Mouse (Mus musculus): Measurements from ENCODE around the gene Scaf4. TPM values are rescaled to one million over a fixed set of nuclear protein-coding genes. Genes with fewer than 3 reads are reported as not detected.
A peak's percentile ranks its signal among the peaks of the same experiment; 100 is the strongest.

The Scaf4 gene
- polyA plus RNA-seq, 1 experiment from 2014 or later, result 32.6 TPM

DNA sequence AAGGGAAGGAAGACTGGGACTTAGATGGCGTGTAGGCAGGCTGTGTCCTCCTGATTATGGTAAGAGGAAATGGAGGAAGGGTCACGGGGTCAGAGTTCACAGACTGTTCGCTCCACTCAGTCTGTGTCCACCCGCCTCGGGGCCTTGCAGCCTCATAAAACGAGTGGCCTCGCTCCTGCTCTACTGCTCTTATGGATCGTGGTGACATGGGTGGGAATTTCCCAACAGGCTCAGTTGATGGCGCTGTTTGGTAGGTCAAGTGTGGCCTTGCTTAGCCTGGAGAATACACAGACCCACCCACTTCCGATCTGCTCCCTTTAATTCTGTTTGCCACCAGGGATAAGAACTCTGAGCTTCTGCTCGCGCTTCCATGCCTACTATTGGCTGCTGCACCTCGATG, 96.8 kb downstream of the Scaf4 start:
- H3K9ac ChIP-seq, result no peak overlapping the region
- ATAC-seq (replicated peaks; ENCODE audit: low FRiP score), result peak; percentile 59
- no peak overlapping the region for H3K4me3 ChIP-seq (replicated peaks)
- no peaks in the 10 kb centered on the region for H3K36me3 ChIP-seq
- peaks cover 7% of the 10 kb centered on the region for H3K4me1 ChIP-seq
- WGBS, result 17% methylated on average over 13 of the region's 13 CpGs
- no peaks in the 10 kb centered on the region for H3K27me3 ChIP-seq
- H3K4me2 ChIP-seq, result peak overlapping the region; percentile 33
- no peaks in the 10 kb centered on the region for H3K9me3 ChIP-seq (replicated peaks)
- H3K27ac ChIP-seq, result no peak overlapping the region

DNA sequence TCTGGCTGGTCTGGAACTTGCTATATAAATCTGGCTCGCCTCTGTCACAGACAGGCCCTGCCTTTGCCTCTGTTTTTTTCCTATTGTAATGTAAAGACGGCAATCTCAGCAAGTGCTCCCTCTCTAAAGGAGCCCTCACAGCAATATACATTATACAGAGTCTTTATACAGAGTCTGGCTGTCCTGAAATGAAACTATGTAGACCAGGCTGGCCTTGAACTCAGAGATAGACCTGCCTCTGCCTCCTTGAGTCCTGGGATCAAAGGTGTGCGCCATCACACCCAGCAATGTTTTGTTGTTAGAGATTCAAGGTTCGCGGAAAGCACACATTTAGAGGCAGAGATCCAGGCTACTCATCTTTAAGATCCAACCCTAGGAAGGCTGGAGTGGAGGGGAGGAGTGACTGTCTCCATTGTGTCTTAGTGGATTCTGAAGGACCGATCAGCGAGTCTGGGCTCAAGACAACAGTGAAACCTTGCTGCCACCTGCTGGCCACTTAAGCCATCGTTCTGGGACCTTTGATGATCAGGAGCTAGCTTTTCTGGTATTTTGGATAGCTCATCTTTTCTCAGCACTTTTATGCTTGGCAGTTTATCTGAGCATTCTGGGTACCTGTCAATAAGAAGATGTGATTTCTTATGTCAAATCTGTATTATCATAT, 98.2 kb downstream of the Scaf4 start:
- Histone ChIP-seq H3K9me3 (replicated peaks) (no peaks in the 10 kb centered on the region), H3K27me3 (no peaks in the 10 kb centered on the region), H3K36me3 (no peaks in the 10 kb centered on the region), H3K4me2 (no peak overlapping the region), H3K4me1 (peaks cover 7% of the 10 kb centered on the region), H3K9ac (no peak overlapping the region), H3K27ac (no peak overlapping the region), H3K4me3 (replicated peaks) (no peak overlapping the region)
- WGBS, result 44% methylated on average over 8 of the region's 8 CpGs
- peak; percentile 59; the same call in 1 of the 2 replicates for ATAC-seq (replicated peaks; ENCODE audit: low FRiP score)

DNA sequence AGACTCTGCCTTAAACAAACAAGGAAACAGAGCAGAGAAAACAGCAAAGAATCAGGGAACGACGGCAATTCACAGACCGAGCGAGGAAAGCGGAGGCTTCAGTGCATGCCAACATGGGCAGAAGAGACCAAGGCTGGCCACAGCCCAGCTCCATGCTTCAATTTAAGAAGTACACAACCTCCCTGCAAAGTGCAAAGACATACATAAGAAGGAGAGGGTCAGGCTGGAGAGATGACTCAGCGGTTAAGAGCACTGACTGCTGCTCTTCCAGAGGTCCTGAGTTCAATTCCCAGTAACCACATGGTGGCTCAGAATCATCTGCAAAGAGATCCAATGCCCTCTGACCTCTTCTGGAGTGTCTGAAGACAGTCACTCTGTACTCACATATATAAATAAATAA, 100.2 kb downstream of the Scaf4 start:
- H3K36me3 ChIP-seq, result no peaks in the 10 kb centered on the region
- H3K4me2 ChIP-seq, result no peak overlapping the region
- no peak overlapping the region for H3K9ac ChIP-seq
- H3K4me3 ChIP-seq (replicated peaks), result no peak overlapping the region
- WGBS, result 68% methylated on average over 6 of the region's 6 CpGs
- ATAC-seq (replicated peaks; ENCODE audit: low FRiP score), result no peak
- H3K9me3 ChIP-seq (replicated peaks), result no peaks in the 10 kb centered on the region
- no peaks in the 10 kb centered on the region for H3K27me3 ChIP-seq
- H3K27ac ChIP-seq, result no peak overlapping the region
- peaks cover 7% of the 10 kb centered on the region for H3K4me1 ChIP-seq

DNA sequence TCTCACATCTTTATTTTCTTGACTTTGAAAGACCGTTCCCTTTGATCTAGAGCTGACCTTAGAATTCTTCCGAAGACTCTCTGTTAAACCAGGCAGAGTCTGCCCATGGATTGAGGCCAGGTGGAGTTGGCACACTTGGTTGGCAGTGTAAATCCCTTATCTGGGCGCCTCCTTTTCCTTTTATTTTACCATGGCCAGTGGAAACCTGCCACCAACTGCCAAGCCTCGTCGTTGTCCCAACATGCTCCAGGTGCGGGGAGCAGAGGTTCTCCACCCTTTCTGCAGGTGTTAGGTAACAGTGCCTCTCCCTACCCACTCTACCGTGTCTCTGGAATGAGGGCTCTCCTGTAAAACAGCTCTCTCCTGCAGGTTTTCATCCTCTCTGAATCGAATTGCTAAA, 102.6 kb downstream of the Scaf4 start:
- Histone ChIP-seq H3K4me1 (no peaks in the 10 kb centered on the region), H3K9ac (no peak overlapping the region), H3K9me3 (replicated peaks) (no peaks in the 10 kb centered on the region), H3K4me2 (no peak overlapping the region), H3K27me3 (0 out of 2 replicates have a peak, but pooled peaks cover 3% of the 10 kb centered on the region), H3K36me3 (no peaks in the 10 kb centered on the region), H3K27ac (no peak overlapping the region), H3K4me3 (replicated peaks) (no peak overlapping the region)
- no peak for ATAC-seq (replicated peaks; ENCODE audit: low FRiP score)
- WGBS, result 82% methylated on average over 8 of the region's 8 CpGs

DNA sequence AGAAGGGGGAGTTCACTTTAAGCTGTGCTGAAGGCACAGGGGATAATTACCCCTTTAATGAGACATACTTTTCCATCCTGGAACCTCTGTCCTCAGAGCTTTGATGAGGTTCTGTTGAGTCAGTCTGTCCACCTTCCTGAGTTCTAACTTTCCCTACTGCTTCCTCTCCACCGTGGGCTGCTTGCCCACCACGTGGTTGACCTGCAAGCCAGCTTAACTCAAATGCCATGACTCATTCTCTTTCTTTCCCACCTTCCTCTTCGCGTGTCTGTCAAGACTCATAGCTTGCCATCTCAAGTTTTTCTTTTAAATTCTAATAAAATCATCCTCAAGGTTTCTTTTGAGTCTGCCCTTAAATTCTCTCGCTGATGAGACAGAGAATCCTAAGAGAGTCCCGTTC, 103.3 kb downstream of the Scaf4 start:
- WGBS, result 83% methylated on average over 6 of the region's 6 CpGs
- Histone ChIP-seq H3K4me1 (no peaks in the 10 kb centered on the region), H3K36me3 (no peaks in the 10 kb centered on the region), H3K4me2 (no peak overlapping the region), H3K4me3 (replicated peaks) (no peak overlapping the region), H3K27ac (no peak overlapping the region), H3K9ac (no peak overlapping the region), H3K27me3 (0 out of 2 replicates have a peak, but pooled peaks cover 3% of the 10 kb centered on the region), H3K9me3 (replicated peaks) (no peaks in the 10 kb centered on the region)
- no peak for ATAC-seq (replicated peaks; ENCODE audit: low FRiP score)

DNA sequence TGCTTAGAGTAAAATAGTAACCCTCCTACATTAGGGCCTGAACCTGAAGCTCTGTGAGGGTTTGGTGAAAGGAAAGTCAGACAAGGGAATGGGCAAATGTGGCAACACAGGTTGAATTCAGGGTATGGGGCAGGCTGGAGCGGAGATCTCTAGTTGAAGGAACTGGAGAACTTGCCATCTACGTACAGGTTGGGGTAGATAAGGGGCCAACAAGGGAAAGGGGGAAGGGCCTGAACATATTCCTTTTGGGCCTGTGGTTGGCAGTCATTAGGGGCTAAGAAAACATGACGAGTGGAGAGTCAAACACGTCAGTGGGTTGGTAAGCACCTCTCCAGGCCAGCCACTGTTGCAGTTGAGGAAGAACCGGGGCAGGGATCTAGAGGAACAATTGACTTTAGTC, 104.4 kb downstream of the Scaf4 start:
- Histone ChIP-seq H3K9me3 (replicated peaks) (no peaks in the 10 kb centered on the region), H3K4me1 (no peaks in the 10 kb centered on the region), H3K36me3 (no peaks in the 10 kb centered on the region), H3K4me2 (no peak overlapping the region), H3K9ac (no peak overlapping the region), H3K4me3 (replicated peaks) (no peak overlapping the region), H3K27me3 (0 out of 2 replicates have a peak, but pooled peaks cover 3% of the 10 kb centered on the region), H3K27ac (no peak overlapping the region)
- 84% methylated on average over 5 of the region's 5 CpGs for WGBS
- ATAC-seq (replicated peaks; ENCODE audit: low FRiP score), result no peak

DNA sequence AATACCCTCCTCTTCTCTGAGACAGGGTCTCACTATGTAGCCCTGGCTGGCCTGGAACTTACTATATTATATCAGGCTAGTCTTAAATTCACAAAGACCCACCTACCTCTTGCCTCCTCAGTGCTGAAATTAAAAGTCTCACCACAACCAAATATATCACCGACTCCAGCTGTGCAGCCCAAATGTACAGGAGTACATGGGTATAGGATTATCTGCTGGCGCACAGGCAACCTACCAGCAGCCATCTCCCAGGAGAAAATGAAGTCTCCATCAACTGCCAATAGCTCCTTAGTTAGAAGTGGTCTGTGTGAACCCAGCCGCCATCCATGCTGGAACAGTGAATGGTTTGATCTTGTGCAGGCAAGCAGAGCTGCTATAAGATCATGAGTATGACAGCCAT, 105.9 kb downstream of the Scaf4 start:
- no peak overlapping the region for H3K27ac ChIP-seq
- ATAC-seq (replicated peaks; ENCODE audit: low FRiP score), result no peak
- H3K9me3 ChIP-seq (replicated peaks), result no peaks in the 10 kb centered on the region
- no peak overlapping the region for H3K9ac ChIP-seq
- 92% methylated on average over 3 of the region's 3 CpGs for WGBS
- H3K27me3 ChIP-seq, result 0 out of 2 replicates have a peak, but pooled peaks cover 3% of the 10 kb centered on the region
- no peak overlapping the region for H3K4me2 ChIP-seq
- H3K36me3 ChIP-seq, result no peaks in the 10 kb centered on the region
- H3K4me1 ChIP-seq, result no peaks in the 10 kb centered on the region
- H3K4me3 ChIP-seq (replicated peaks), result no peak overlapping the region

DNA sequence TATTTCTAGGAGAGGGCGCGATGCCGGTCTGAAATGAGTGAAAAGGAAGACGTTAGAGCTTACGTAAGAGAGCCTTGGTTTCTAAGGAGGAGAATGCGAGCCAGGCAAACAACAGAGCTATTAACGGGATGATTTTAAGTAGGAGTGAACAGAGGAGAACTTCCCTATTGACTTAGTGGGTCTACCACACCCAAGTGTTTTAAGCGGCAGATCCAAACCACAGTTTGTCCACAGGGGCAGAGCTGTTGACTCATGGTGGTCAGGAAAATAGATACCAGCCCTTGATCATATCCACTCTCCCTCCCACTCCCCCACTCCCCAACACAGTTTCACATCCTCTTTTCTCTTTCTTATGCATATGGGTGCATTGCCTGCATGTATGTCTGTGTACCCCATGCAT, 106.9 kb downstream of the Scaf4 start:
- Histone ChIP-seq H3K4me3 (replicated peaks) (no peak overlapping the region), H3K27ac (no peak overlapping the region), H3K4me2 (no peak overlapping the region), H3K27me3 (0 out of 2 replicates have a peak, but pooled peaks cover 3% of the 10 kb centered on the region), H3K9me3 (replicated peaks) (no peaks in the 10 kb centered on the region), H3K36me3 (no peaks in the 10 kb centered on the region), H3K9ac (no peak overlapping the region), H3K4me1 (no peaks in the 10 kb centered on the region)
- WGBS, result 81% methylated on average over 8 of the region's 8 CpGs
- no peak for ATAC-seq (replicated peaks; ENCODE audit: low FRiP score)

DNA sequence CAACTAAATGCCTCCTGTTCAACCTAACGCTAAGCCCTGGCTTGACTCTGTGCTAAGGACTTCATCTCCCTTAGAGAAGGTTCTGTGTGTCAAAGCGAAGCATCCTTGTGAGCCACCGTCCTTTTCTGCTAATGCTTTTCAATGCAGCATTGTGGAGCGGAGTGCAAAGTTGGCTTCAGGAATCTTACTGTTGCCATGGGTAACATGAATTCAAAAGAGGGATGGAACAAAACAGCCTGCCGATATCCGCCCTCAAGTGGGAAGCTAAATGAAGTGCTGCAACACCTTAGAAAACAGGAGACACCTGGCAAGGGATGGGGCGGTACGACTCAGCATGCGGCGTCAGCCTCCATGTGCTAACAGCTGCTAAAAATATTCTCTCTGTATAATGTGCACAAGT, 107.8 kb downstream of the Scaf4 start:
- Histone ChIP-seq H3K4me1 (no peaks in the 10 kb centered on the region), H3K9ac (no peak overlapping the region), H3K36me3 (no peaks in the 10 kb centered on the region), H3K27me3 (0 out of 2 replicates have a peak, but pooled peaks cover 3% of the 10 kb centered on the region), H3K4me3 (replicated peaks) (no peak overlapping the region), H3K27ac (no peak overlapping the region), H3K9me3 (replicated peaks) (no peaks in the 10 kb centered on the region), H3K4me2 (no peak overlapping the region)
- WGBS, result 67% methylated on average over 10 of the region's 10 CpGs
- no peak for ATAC-seq (replicated peaks; ENCODE audit: low FRiP score)

Other genes starting within 250 kb of the Scaf4 start
- 18.6 and 19.0 TPM in 2 replicates for gene Tiam1, start 140.7 kb downstream of the Scaf4 start, polyA plus RNA-seq (2015; fragmentation: Nextera tagmentation; extraction: Ambion mirVana)
- gene Sod1, start 63.7 kb downstream of the Scaf4 start, polyA plus RNA-seq (2015; fragmentation: Nextera tagmentation; extraction: Ambion mirVana), result 1,196 and 1,217 TPM in 2 replicates
- gene Hunk, start 101.5 kb upstream of the Scaf4 start, polyA plus RNA-seq (2015; fragmentation: Nextera tagmentation; extraction: Ambion mirVana), result 11.8 and 13.5 TPM in 2 replicates

Measured in kidney, embryonic 15.5 days (tissue).